Mouse (Mus musculus) forebrain, embryonic 13.5 days (tissue): ENCODE results near the gene Prpf4b. TPM values are rescaled to one million over a fixed set of nuclear protein-coding genes. Genes with fewer than 3 reads are reported as not detected.

Source experiments
- polyA plus RNA-seq: library from polyadenylated mRNA; unstranded; fragments of >200 nt; fragmentation: Nextera tagmentation; extraction: Ambion mirVana; gene quantifications from 2 replicates; pipeline ENCODE4 v1.2.1, GENCODE M21; 2015

Prpf4b gene
- polyA plus RNA-seq, 1 experiment from 2014 or later = 89.6 TPM

Other genes starting within 250 kb of the Prpf4b start
- gene Pxdc1, start 221.8 kb upstream of the Prpf4b start, polyA plus RNA-seq = 4.4 and 6.1 TPM in 2 replicates
- gene Fam50b, start 140.5 kb upstream of the Prpf4b start, polyA plus RNA-seq = not detected in 2 replicates
- gene Fam217a, start 49.0 kb downstream of the Prpf4b start, polyA plus RNA-seq = 0.48 and 0.52 TPM in 2 replicates
- not detected in 2 replicates for gene 4933417A18Rik, start 49.1 kb downstream of the Prpf4b start, polyA plus RNA-seq
- 0.21 TPM in 1 of 2 replicates, not detected in the other for gene Eci3, start 88.5 kb downstream of the Prpf4b start, polyA plus RNA-seq
- 131 and 135 TPM in 2 replicates for gene Eci2, start 151.8 kb downstream of the Prpf4b start, polyA plus RNA-seq